Mouse (Mus musculus) lung, postnatal 0 days (tissue): ENCODE data around the gene Aspg.

Source experiments
- CTCF ChIP-seq: IDR thresholded peaks from 2 replicates; pipeline ENCODE4 v1.5.1; 2016; ENCODE audit warnings: antibody characterized with exemption, mild to moderate bottlenecking
- EP300 ChIP-seq: IDR thresholded peaks from 2 replicates; pipeline ENCODE4 v1.6.1; 2016; ENCODE audit warnings: antibody characterized with exemption, mild to moderate bottlenecking, control low read depth

GRCm38 (mm10) chr12:112101045-112101444 is 5.4 kb upstream of the Aspg start:
- peak; percentile 65 for TF ChIP-seq CTCF
- TF ChIP-seq EP300, result no peak
